Mouse (Mus musculus): ENCODE measurements at regions not wholly inside any gene's neighbourhood (a gene's known extent, or its start where the extent isn't known, plus 50 kb on each side); places are given as distances from the start of the nearest gene placed in this dataset.

GRCm38 (mm10) chr4:33641883-33642282 lies 282.5 kb upstream of the Cnr1 start:
- no peaks in the 10 kb centered on the region for H3K79me2 ChIP-seq (replicated peaks; ENCODE audit: control insufficient read depth, extremely low read depth, insufficient read depth, poor library complexity, severe bottlenecking)
- in situ Hi-C loops (cut with MboI; ENCODE audit: low pct_ligation_motif_present, low pct_unique_long_range_greater_than_20kb, low sequenced_read_pairs) = no loop called here
- H3K27me3 ChIP-seq (replicated peaks) = no peaks in the 10 kb centered on the region
- H3K27ac ChIP-seq (ENCODE audit: insufficient read depth, low read depth) = no peak overlapping the region
- no peak overlapping the region for H3K9ac ChIP-seq (ENCODE audit: insufficient read depth, low read depth)
- H3K4me1 ChIP-seq (ENCODE audit: control insufficient read depth in 1 of 2, insufficient read depth in 2 of 2) = peaks cover 8 to 31% of the 10 kb centered on the region in 2 experiments
- dilution Hi-C loops (cut with MboI; ENCODE audit: extremely low pct_ligation_motif_present, extremely low pct_unique_long_range_greater_than_20kb, low sequenced_read_pairs) = no loop called here
- H3K4me3 ChIP-seq (replicated peaks in 1 of 3; ENCODE audit: low read depth in 2 of 3, low read length in 2 of 3, poor library complexity in 1 of 3) = no peak overlapping the region
- H3K4me2 ChIP-seq (ENCODE audit: insufficient read depth, low read depth, poor library complexity, severe bottlenecking) = no peak overlapping the region
- no peaks in the 10 kb centered on the region for H3K9me3 ChIP-seq (replicated peaks; ENCODE audit: low read length)
- no peaks in the 10 kb centered on the region for H3K36me3 ChIP-seq (replicated peaks in 1 of 2; ENCODE audit: control insufficient read depth in 1 of 2, insufficient read depth in 1 of 2, low read length in 1 of 2)
- no peak for TF ChIP-seq MEF2A (IDR thresholded peaks at IDR 0.05; ENCODE audit: borderline replicate concordance, low read depth, low read length)
- TF ChIP-seq POLR2A (IDR thresholded peaks at IDR 0.05; ENCODE audit: low read depth, low read length) = no peak
- TF ChIP-seq CTCF (conservative IDR thresholded peaks at IDR 0.05 in 1 of 2, IDR thresholded peaks at IDR 0.05 in 1 of 2; ENCODE audit: low read depth in 2 of 2, low read length in 2 of 2) = no peak
- TF ChIP-seq ZKSCAN1 (IDR thresholded peaks at IDR 0.05; ENCODE audit: borderline replicate concordance, low read depth, low read length) = no peak
- no peak for TF ChIP-seq SIN3A (IDR thresholded peaks at IDR 0.05; ENCODE audit: low read length)
- no peak for TF ChIP-seq EP300 (IDR thresholded peaks at IDR 0.05; ENCODE audit: low read length)
- no peak for TF ChIP-seq MAZ (IDR thresholded peaks at IDR 0.05; ENCODE audit: low read depth, low read length)
- no peak for TF ChIP-seq CHD1 (IDR thresholded peaks at IDR 0.05; ENCODE audit: low read depth, low read length)
- TF ChIP-seq KAT2A (IDR thresholded peaks at IDR 0.05; ENCODE audit: insufficient replicate concordance, low read length) = no peak
- no peak for TF ChIP-seq ZMIZ1 (IDR thresholded peaks at IDR 0.05; ENCODE audit: low read depth, low read length)
- no peak for DNase-seq (ENCODE audit: extremely low read depth)

GRCm38 (mm10) chr4:33642526-33642925 lies 281.9 kb upstream of the Cnr1 start:
- dilution Hi-C loops (cut with MboI; ENCODE audit: extremely low pct_ligation_motif_present, extremely low pct_unique_long_range_greater_than_20kb, low sequenced_read_pairs) = no loop called here
- H3K4me1 ChIP-seq (ENCODE audit: control insufficient read depth in 1 of 2, insufficient read depth in 2 of 2) = peaks cover 8 to 31% of the 10 kb centered on the region in 2 experiments

GRCm38 (mm10) chr4:33645217-33645616 lies 279.2 kb upstream of the Cnr1 start:
- TF ChIP-seq JUND (conservative IDR thresholded peaks at IDR 0.05; ENCODE audit: low read depth, low read length) (no peak), ZKSCAN1 (IDR thresholded peaks at IDR 0.05; ENCODE audit: borderline replicate concordance, low read depth, low read length) (no peak), EP300 (IDR thresholded peaks at IDR 0.05; ENCODE audit: low read length) (no peak), UBTF (IDR thresholded peaks at IDR 0.05; ENCODE audit: low read depth, low read length) (no peak)

More at GRCm38 (mm10) chr4:33642526-33642925, 281.9 kb upstream of the Cnr1 start:
- Histone ChIP-seq H3K9me3 (replicated peaks; ENCODE audit: low read length) (no peaks in the 10 kb centered on the region), H3K27ac (ENCODE audit: insufficient read depth, low read depth) (no peak overlapping the region), H3K79me2 (replicated peaks; ENCODE audit: control insufficient read depth, extremely low read depth, insufficient read depth, poor library complexity, severe bottlenecking) (no peaks in the 10 kb centered on the region), H3K4me3 (replicated peaks in 1 of 3; ENCODE audit: low read depth in 2 of 3, low read length in 2 of 3, poor library complexity in 1 of 3) (no peak overlapping the region), H3K36me3 (replicated peaks in 1 of 2; ENCODE audit: control insufficient read depth in 1 of 2, insufficient read depth in 1 of 2, low read length in 1 of 2) (no peaks in the 10 kb centered on the region), H3K4me2 (ENCODE audit: insufficient read depth, low read depth, poor library complexity, severe bottlenecking) (no peak overlapping the region), H3K9ac (ENCODE audit: insufficient read depth, low read depth) (no peak overlapping the region), H3K27me3 (replicated peaks) (no peaks in the 10 kb centered on the region)
- in situ Hi-C loops (cut with MboI; ENCODE audit: low pct_ligation_motif_present, low pct_unique_long_range_greater_than_20kb, low sequenced_read_pairs) = no loop called here
- DNase-seq (ENCODE audit: extremely low read depth) = no peak
- no peak for TF ChIP-seq POLR2AphosphoS2 (IDR thresholded peaks at IDR 0.05; ENCODE audit: low read depth, low read length)
- no peak for TF ChIP-seq ZKSCAN1 (IDR thresholded peaks at IDR 0.05; ENCODE audit: borderline replicate concordance, low read depth, low read length)
- no peak for TF ChIP-seq CHD1 (IDR thresholded peaks at IDR 0.05; ENCODE audit: low read depth, low read length)
- TF ChIP-seq RCOR1 (conservative IDR thresholded peaks at IDR 0.05; ENCODE audit: low read depth, low read length) = no peak
- no peak for TF ChIP-seq ZC3H11A (IDR thresholded peaks at IDR 0.05; ENCODE audit: low read depth, low read length)
- TF ChIP-seq USF1 (IDR thresholded peaks at IDR 0.05; ENCODE audit: low read depth, low read length) = no peak
- no peak for TF ChIP-seq HCFC1 (IDR thresholded peaks at IDR 0.05; ENCODE audit: low read depth, low read length)

More at GRCm38 (mm10) chr4:33645217-33645616, 279.2 kb upstream of the Cnr1 start:
- Histone ChIP-seq H3K4me3 (replicated peaks in 1 of 3; ENCODE audit: low read depth in 2 of 3, low read length in 2 of 3, poor library complexity in 1 of 3) (no peak overlapping the region), H3K4me2 (ENCODE audit: insufficient read depth, low read depth, poor library complexity, severe bottlenecking) (no peak overlapping the region), H3K36me3 (replicated peaks in 1 of 2; ENCODE audit: control insufficient read depth in 1 of 2, insufficient read depth in 1 of 2, low read length in 1 of 2) (no peaks in the 10 kb centered on the region), H3K4me1 (ENCODE audit: control insufficient read depth in 1 of 2, insufficient read depth in 2 of 2) (peaks cover 8 to 21% of the 10 kb centered on the region in 2 experiments), H3K9me3 (replicated peaks; ENCODE audit: low read length) (no peaks in the 10 kb centered on the region), H3K27ac (ENCODE audit: insufficient read depth, low read depth) (no peak overlapping the region), H3K27me3 (replicated peaks) (no peaks in the 10 kb centered on the region), H3K9ac (ENCODE audit: insufficient read depth, low read depth) (no peak overlapping the region), H3K79me2 (replicated peaks; ENCODE audit: control insufficient read depth, extremely low read depth, insufficient read depth, poor library complexity, severe bottlenecking) (no peaks in the 10 kb centered on the region)
- in situ Hi-C loops (cut with MboI; ENCODE audit: low pct_ligation_motif_present, low pct_unique_long_range_greater_than_20kb, low sequenced_read_pairs) = no loop called here
- dilution Hi-C loops (cut with MboI; ENCODE audit: extremely low pct_ligation_motif_present, extremely low pct_unique_long_range_greater_than_20kb, low sequenced_read_pairs) = no loop called here
- no peak for DNase-seq (ENCODE audit: extremely low read depth)
